Mouse (Mus musculus) cerebellum, postnatal 10 days (tissue): ENCODE measurements around the gene Sspo.
A peak's percentile ranks its signal among the peaks of the same experiment; 100 is the strongest.
"Not testable (repeated sequence)": the region's sequence is repeated elsewhere in the genome, so short reads cannot be mapped to it uniquely, and the experiment has no call there.

Experiments
- DNase-seq, 2 experiments: peaks; one replicate each; pipeline ENCODE4 v3.0.0; 2021; ENCODE audit warnings: mixed read lengths in 2 of 2

Sspo gene

GRCm38 (mm10) chr6:48489741-48490140 is 41.7 kb downstream of the Sspo start:
- DNase-seq = peak; percentile 59 to 69

GRCm38 (mm10) chr6:48491361-48491760 is 43.3 kb downstream of the Sspo start:
- no peak for DNase-seq

GRCm38 (mm10) chr6:48493136-48493730 is 45.2 kb downstream of the Sspo start:
- DNase-seq = no peak

- no peak for DNase-seq
Observed at GRCm38 (mm10) chr6:48497521-48497920, 49.5 kb downstream of the Sspo start.

- DNase-seq = no peak
Observed at GRCm38 (mm10) chr6:48503847-48504240, 55.8 kb downstream of the Sspo start.

GRCm38 (mm10) chr6:48504241-48504854 is 56.3 kb downstream of the Sspo start:
- DNase-seq = peak; percentile 81 to 84

GRCm38 (mm10) chr6:48508087-48508486 is 60.1 kb downstream of the Sspo start:
- DNase-seq = no peak

- no peak for DNase-seq
Observed at GRCm38 (mm10) chr6:48510426-48510825, 62.4 kb downstream of the Sspo start.

GRCm38 (mm10) chr6:48511861-48512260 is 63.8 kb downstream of the Sspo start:
- no peak for DNase-seq

- DNase-seq = not testable (repeated sequence)
Observed at GRCm38 (mm10) chr6:48524882-48525281, 76.9 kb downstream of the Sspo start.

- no peak for DNase-seq
Observed at GRCm38 (mm10) chr6:48527901-48528300, 79.9 kb downstream of the Sspo start.

GRCm38 (mm10) chr6:48529261-48529660 is 81.2 kb downstream of the Sspo start:
- DNase-seq = no peak

- no peak for DNase-seq
Observed at GRCm38 (mm10) chr6:48529871-48530440, 81.9 kb downstream of the Sspo start.

GRCm38 (mm10) chr6:48530862-48531261 is 82.8 kb downstream of the Sspo start:
- DNase-seq = peak in 1 of 2 experiments; percentile 52

- no peak for DNase-seq
Observed at GRCm38 (mm10) chr6:48533475-48533874, 85.4 kb downstream of the Sspo start.

GRCm38 (mm10) chr6:48534913-48535312 is 86.9 kb downstream of the Sspo start:
- no peak for DNase-seq

GRCm38 (mm10) chr6:48536091-48536490 is 88.1 kb downstream of the Sspo start:
- DNase-seq = no peak

- DNase-seq = peak; percentile 96 to 97
Observed at GRCm38 (mm10) chr6:48537105-48537954, 89.3 kb downstream of the Sspo start, which contains the start of gene Atp6v0e2. Atp6v0e2 (plus strand) TSS chr6:48537615.

GRCm38 (mm10) chr6:48538841-48539737 is 91.1 kb downstream of the Sspo start:
- DNase-seq = peak; percentile 90 to 95

GRCm38 (mm10) chr6:48539860-48540259 is 91.8 kb downstream of the Sspo start:
- DNase-seq = peak; percentile 47 to 49

GRCm38 (mm10) chr6:48540721-48541120 is 92.7 kb downstream of the Sspo start:
- DNase-seq = no peak
